Mouse (Mus musculus): ENCODE measurements around the gene Tulp3.

Tulp3 gene

DNA sequence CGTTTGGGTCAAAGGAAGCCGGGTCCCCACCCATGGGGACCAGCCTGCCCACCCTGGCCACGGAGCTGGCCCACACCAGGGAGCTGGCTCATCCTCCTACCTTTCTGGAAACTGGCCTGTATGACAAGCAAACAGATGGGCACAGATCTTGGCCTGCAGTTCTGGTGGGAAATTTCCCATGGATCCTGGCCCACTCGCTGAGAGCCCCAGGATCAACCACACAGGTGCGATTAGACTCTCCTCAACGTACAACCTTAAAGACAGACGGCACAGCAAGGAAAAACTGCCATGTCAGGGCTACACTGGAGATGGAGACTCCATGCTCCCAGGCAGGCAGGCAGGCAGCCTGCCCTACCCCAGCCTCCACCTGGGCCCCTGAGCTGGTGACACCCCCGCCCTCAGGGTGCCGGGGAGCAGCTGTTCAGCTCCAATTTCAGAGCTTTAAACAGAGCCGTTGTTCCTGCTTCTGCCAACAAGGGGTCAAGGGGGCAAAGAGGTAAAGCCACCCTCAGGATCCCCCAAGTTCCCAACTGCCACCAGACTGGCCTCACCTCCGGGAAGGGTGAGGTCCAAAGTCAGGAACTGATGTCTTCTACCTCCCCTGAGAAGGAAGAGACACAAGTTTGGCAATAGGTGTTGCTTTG lies 58.8 kb downstream of the Tulp3 start:
- no peak for DNase-seq (ENCODE audit: low read depth)

DNA sequence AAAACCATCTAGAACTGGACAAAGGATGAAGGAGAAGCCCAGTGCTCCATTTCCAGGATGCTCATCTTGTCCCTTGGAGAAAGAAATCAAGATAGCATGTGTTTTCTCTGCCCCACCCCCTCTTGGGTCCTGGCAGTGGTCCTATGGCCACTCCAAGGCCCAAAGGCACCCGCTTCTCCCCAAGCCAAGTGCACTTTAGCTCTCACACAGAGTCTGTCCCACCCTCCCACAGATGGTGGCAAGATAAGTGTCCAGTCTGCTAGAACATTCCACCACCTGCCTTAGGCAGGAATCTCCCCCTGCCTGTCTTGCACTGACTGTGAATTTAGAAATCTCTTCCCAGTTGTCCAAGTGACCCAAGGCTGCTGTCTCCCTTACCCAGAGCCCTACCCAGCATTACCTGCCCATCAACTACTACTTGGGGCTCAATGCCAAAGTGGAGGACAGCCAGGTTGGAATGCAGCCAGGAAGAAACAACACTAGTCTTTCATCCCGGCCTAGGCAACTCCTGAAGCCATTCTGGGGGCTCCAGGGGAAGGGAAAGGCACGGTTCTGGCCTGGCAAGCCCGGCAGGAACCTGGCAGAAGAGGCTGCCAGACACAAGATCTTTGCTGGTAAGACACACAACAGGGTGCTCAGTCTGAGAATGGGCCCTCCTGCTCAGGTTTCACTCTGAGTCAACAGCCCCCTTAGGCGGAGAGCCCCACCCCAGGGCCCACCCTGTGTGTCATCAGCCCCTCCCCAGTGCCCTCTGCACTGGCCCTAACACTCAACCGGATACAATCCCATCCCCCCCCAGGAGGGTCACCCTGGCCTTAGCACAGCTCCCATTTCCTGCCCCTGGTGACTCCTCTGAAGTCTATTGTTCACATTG lies 59.5 kb downstream of the Tulp3 start:
- DNase-seq (ENCODE audit: low read depth) = no peak

DNA sequence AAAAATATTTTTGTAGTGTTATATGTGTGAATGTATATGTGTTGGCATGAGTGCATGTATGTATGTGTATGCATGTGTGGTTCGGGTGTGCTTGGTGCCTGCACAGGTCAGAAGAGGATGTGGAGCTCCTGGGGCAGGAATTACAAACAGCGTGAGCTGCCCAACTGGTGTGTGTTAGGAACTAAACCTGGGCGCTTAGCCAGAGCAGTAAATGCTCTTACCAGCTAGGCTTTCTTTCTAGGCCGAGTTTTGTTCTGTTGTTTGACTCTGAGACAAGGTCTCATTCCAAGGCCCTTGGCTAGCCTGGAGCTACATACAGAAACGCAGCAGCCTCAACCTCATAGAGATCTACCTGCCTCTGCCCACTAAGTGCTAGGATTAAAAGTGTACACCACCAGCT lies 64.4 kb downstream of the Tulp3 start:
- DNase-seq (ENCODE audit: low read depth) = no peak

DNA sequence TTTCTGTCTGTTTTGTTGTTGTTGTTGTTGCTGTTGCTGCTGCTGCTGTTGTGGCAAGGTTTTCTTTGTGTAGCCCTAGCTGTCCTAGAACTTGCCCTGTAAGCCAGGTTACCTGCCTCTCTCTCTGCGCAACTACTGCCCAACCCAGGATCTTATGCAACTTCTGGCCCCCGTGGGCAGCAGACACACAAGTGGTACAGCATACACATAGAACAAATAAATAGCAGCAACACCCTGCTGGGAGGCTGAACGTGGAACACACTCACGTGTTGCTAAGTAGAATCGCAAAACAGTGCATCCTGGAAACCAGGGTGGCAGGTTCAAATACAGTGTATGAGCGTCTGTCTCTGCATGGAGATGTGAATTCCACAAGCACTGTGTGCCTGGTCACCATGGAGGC lies 67.0 kb downstream of the Tulp3 start:
- DNase-seq (ENCODE audit: low read depth) = no peak

DNA sequence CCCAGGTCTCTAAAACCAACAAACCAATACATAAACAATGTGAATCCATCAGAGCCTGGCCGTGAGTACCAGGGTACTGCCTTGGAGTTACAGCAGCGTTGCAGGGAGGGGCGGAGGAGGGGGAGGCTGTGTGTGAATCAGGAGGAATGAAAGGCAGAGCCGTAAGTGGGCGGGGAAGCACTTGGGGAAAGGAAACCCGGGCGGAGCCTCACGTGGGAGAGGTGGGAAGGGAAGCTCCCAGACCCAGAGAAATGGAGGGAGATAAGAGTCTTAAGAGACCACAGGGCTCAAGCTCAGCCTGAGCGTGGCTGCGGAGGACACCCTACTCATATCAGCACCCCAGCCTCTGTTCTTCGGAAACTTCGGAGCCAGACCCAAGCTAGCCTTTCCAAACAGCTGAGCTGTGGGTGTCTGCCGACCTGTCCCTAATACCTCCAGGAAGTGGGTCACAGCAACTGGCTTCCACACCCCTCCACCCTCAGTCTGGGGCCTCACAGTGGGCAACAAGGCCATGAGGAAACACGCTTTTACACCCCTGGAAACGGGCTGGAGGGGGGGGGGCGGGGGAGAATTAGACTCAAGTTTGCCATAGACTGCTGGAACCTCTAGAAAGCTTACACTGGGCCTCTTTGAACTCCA lies 69.7 kb downstream of the Tulp3 start:
- DNase-seq (ENCODE audit: low read depth) = peak; percentile 9

DNA sequence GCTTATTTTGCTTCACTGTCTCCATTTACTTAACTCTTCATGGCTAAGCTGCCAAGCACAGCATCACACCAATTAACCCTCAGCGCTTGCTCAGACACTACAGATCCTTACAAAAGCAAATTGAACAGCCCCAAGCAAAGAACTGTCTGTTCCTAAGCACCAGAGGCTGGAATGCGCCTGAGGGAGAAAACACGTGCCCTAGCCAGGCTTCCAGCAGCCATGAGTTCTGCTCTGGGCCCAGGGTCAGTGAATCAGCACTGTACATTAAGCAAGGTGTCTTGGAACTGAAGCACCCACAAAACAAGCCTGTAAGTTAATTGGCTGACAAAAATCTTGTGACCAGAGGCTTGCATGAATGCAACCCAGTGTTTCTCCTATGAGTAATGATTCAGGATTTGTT lies 73.5 kb downstream of the Tulp3 start:
- no peak for DNase-seq (ENCODE audit: low read depth)

DNA sequence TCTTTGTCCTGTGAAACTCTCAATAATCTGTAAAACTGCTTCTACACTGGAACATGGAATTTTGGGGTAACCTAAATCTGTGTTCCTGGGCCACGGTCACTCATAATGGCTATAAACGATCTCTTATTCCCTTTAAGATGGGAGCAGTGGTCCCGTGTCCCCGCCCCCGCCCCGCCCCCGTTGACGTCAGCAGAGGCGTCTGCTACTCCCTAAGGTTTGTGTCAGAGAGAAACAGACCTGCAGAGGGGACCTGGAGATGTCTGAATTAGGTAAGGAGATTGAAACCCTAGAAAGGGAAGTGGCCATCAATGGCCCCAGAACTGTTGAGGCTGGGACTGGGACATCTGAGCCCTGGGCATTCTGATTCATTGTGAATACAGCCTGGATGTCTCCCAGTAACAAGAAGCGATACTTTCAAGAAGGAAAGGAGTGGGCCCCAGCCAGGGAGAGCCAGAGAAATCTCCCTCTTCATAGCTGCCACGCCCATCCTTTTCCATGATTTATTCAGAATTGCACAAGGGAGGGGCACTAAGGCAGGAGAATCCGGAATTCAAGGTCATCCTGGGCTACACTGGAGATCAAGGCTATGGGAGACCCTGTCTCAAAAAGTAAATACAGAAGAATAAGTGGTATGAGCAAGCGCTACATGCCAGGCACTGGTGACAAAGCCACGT lies 75.0 kb downstream of the Tulp3 start:
- no peak for DNase-seq (ENCODE audit: low read depth)

DNA sequence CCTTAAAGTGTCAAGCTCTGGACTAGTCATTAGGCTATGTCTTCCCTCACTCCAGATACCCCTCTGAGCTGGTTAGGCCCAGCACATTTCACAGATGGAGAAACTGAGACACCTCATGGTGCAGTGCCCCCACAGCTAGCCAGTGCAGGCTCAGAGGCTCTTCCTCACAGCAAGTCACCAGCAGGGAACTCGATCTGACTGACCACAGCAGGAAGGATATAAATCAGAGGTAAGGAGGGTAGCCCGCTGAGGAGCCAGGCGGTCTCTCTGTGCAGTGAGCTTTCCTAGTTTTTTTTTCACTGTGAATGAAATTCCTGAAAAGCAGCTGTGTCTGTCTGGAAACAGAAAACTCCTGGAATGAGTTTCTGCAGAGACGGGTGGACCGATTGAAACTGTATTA lies 76.0 kb downstream of the Tulp3 start:
- DNase-seq (ENCODE audit: low read depth) = no peak

DNA sequence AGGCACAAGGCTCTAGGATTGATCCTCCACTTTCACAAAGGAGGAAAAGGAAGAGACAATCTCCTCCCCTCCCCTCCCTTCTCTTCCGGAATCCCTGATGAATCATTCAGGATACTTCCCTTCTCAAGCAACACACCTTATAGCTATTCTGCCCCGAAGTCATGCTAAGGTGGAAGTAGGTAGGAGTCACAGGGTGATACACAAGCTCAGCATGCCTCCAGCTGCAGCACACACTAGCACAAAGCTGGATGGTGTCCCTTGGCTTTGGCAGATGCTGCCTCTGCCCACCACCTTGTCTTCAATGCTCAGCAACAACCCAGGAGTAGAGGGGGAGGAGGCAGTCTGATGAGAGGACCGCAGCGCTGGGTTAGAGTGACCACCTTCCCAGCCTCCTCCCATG lies 76.6 kb downstream of the Tulp3 start:
- no peak for DNase-seq (ENCODE audit: low read depth)

DNA sequence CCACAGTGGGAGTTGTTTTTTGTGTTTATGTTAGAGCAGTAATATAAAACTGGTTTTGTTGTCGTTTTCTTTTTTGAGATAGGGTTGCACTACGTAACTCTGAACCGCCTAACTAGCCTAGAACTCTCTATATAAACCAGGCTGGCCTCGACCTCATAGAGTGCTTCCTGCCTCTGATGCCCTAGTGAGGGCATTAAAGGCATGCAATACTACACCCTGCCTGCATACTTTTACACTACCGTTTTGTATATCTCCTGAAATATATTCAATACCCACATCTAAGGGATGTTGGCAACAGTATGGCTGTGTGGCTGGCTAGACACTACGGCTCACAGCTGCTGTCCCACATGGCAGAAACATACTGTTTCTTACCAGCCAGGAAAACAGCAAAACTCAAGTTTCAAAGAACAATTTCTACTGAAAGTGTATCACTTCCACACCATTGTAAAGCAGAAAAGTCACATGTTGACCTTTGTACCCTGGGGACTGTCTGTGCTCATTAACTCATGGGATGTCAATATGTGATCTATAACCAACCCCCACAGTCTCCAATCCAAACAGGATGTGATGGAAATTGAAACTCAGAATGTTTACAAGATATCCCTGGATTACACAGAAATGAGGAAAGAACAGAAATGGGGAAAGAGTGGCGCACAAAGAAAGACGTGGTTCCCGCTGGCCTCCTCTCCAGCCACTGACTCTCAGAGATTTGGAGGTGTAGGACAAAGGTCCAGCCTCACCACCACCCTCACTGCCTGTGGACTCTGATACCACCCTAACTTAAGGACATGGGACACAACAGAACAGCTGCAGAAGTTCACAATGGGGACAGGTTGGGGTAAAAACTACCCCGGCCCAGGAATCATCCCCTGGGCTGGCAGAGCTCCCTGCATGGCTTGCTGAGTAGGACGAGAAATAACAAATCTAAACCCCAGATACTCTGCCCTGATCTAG lies 78.2 kb downstream of the Tulp3 start:
- DNase-seq (ENCODE audit: low read depth) = no peak

DNA sequence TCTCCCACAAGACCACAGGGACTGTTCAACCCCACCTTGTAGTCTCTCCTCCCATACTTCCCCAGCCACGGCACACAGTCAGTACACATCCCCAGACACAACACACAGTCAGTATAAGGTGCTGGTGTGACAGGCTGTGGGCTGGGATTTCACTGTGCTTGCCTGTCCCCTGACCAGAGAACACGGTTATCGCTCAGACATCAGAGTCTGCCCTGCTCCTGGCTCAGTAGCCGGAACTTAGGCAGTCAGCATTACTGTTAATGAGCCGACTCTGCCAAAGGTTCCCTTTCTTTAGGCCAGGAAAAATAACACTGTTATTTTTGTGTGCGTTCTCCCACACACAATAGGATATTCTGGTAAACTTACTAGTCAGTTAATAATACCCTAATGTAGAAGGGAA lies 79.3 kb downstream of the Tulp3 start:
- DNase-seq (ENCODE audit: low read depth) = no peak

DNA sequence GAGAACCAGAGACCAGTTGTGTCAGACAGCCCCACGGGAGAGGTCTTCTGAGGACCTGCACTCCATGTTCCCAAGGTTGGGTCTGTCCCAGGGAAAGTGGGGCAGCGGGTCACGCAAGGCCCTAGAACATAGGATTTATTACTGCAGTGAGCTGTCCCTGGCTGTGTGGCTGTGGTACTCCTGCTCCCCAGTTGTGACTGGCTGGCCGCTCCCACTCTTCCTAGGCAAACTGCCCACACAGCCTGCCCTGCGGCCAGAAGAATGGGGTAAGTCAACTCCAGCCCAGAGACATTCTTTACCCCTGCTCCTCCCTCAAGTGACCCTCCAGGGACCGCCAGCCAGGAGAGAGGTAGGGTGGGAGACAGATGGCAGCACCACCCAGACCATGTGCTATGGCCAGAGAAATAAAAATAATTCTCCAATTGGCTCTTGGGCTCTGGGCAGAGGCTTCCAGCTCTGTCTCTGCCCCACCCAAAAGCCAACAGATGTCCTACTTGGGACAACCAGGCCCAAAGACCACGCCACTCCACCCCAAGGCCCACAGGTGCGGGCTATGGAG lies 80.1 kb downstream of the Tulp3 start:
- no peak for DNase-seq (ENCODE audit: low read depth)

DNA sequence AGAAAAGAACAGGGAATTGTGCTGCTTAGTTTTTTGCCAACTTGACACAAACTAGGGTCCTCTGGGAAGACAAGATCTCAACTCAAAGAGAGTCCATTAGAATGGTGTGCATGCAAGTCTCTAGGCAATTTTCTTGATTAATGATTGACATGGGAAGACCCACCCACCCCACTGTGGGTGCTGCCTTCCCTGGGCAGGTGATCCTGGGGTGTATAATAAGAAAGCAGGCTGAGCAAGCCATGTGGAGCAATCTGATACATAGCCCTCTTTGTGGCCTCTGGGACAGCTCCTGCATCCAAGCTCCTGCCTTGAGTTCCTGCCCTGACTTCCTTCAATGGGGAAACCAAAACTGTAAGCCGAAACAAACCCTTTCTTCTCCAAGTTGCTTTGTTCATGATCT lies 82.1 kb downstream of the Tulp3 start:
- DNase-seq (ENCODE audit: low read depth) = no peak

DNA sequence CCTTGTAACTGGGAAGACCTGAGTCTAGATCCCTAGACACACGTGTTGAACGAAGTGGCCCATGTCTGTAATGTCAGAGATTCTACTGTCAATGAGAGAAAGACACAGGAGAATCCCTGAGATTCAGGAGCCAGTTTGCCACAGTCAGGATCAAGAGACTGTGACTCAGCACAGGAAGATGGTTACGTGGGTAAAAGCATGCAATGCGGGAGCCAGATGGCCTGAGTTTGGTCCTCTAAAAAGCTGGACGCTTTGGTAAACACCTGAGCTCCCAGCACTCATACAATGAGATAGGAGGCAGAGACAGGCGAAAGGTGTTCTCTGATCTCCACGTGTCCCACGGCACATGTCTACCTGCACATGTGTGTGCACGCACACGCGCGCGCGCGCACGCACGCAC lies 82.9 kb downstream of the Tulp3 start:
- DNase-seq (ENCODE audit: low read depth) = no peak

All from c-Kit-positive CD71-positive TER-119-negative erythroid progenitor cells, embryonic 14.5 days (primary cell).